Mouse (Mus musculus) cortical plate, adult 2 months (tissue): ENCODE data around the gene Ppp3cb.

Experiments
- CTCF ChIP-seq: fragments of 200-500 bp; IDR thresholded peaks from 2 replicates; pipeline ENCODE4 v1.5.1; 2011; ENCODE audit warnings: mild to moderate bottlenecking, control low read depth, low read length; ENCODE audit not compliant: insufficient read depth; ENCODE audit errors: extremely low read depth
- POLR2A ChIP-seq: fragments of 200-500 bp; IDR thresholded peaks from 2 replicates; pipeline ENCODE4 v1.6.1; 2011; ENCODE audit warnings: mild to moderate bottlenecking, low read length, control low read depth; ENCODE audit not compliant: insufficient read depth; ENCODE audit errors: extremely low read depth

GRCm38 (mm10) chr14:20545529-20546331 lies 643 bp downstream of the Ppp3cb start:
- no peak for TF ChIP-seq POLR2A
- TF ChIP-seq CTCF, result no peak
